Mouse (Mus musculus) hindbrain, embryonic 11.5 days (tissue): ENCODE measurements around the gene Gm10840. TPM values are rescaled to one million over a fixed set of nuclear protein-coding genes. Genes with fewer than 3 reads are reported as not detected.

Experiments
- ATAC-seq: fragments of 200-750 bp; cut with Nextera tagmentation; 2 replicates; pipeline ENCODE4 v1.8.0; 2017; ENCODE audit warnings: mild to moderate bottlenecking, moderate TSS enrichment, moderate library complexity; ENCODE audit not compliant: low FRiP score
- DNase-seq: peaks from one replicate; pipeline ENCODE4 v3.0.0-alpha.2; 2015; ENCODE audit warnings: low spot score
- H3K27ac ChIP-seq: fragments of 300-500 bp; sonication (generic); 2 replicates; pipeline ENCODE4 v1.5.1; 2014; ENCODE audit warnings: mild to moderate bottlenecking, low read depth, low read length
- H3K27me3 ChIP-seq: fragments of 300-500 bp; sonication (generic); 2 replicates; pipeline ENCODE4 v1.6.1; 2014; ENCODE audit warnings: mild to moderate bottlenecking, low read length, moderate library complexity, mixed read lengths; ENCODE audit not compliant: control insufficient read depth, insufficient read depth
- H3K36me3 ChIP-seq: fragments of 300-500 bp; sonication (generic); 2 replicates; pipeline ENCODE4 v1.6.1; 2014; ENCODE audit warnings: mild to moderate bottlenecking, low read length, moderate library complexity, mixed read lengths; ENCODE audit not compliant: control insufficient read depth, insufficient read depth
- H3K4me1 ChIP-seq: fragments of 300-500 bp; sonication (generic); replicated peaks from 2 replicates; pipeline ENCODE4 v1.6.1; 2014; ENCODE audit warnings: low read length, mixed read lengths; ENCODE audit not compliant: control insufficient read depth, insufficient read depth
- H3K4me2 ChIP-seq: fragments of 300-500 bp; sonication (generic); replicated peaks from 2 replicates; pipeline ENCODE4 v1.6.1; 2014; ENCODE audit warnings: mild to moderate bottlenecking, low read depth, low read length
- H3K4me3 ChIP-seq: fragments of 300-500 bp; sonication (generic); 2 replicates; pipeline ENCODE4 v1.5.1; 2014; ENCODE audit warnings: low read depth, low read length
- H3K9ac ChIP-seq: fragments of 300-500 bp; sonication (generic); 2 replicates; pipeline ENCODE4 v1.6.1; 2014; ENCODE audit warnings: low read depth, low read length
- H3K9me3 ChIP-seq: fragments of 300-500 bp; sonication (generic); 2 replicates; pipeline ENCODE4 v1.6.1; 2016; ENCODE audit warnings: low read length; ENCODE audit not compliant: control insufficient read depth
- WGBS: fragments of 180-500 bp; shearing (Covaris S2); extraction: QIAGEN DNeasy Blood & Tissue Kit; methylation state at CpG from one replicate; pipeline ENCODE4 v1.1.7; 2014; 5-methylcytosine and 5-hydroxymethylcytosine counted together
- polyA plus RNA-seq: library from polyadenylated mRNA; unstranded; fragments of >200 nt; fragmentation: Nextera tagmentation; extraction: Ambion mirVana; gene quantifications from 2 replicates; pipeline ENCODE4 v1.2.1, GENCODE M21; 2014

Gm10840 gene
- polyA plus RNA-seq, 1 experiment from 2014 or later, result not detected

- H3K9me3 ChIP-seq, result no peaks in the 10 kb centered on the region
- DNase-seq (no peak), ATAC-seq (no peak)
- no peaks in the 10 kb centered on the region for H3K27me3 ChIP-seq
- no peak overlapping the region for H3K4me2 ChIP-seq
- peaks cover 9% of the 10 kb centered on the region; the same call in 1 of the 2 replicates for H3K36me3 ChIP-seq
- WGBS, result 88% methylated on average over 5 of the region's 5 CpGs
- no peak overlapping the region for H3K9ac ChIP-seq
- H3K27ac ChIP-seq, result no peak overlapping the region
- H3K4me3 ChIP-seq, result no peak overlapping the region
- no peaks in the 10 kb centered on the region for H3K4me1 ChIP-seq
Observed at GRCm38 (mm10) chr11:106167435-106167834, 6.8 kb downstream of the Gm10840 start.

- H3K36me3 ChIP-seq, result peaks cover 10% of the 10 kb centered on the region; the same call in 1 of the 2 replicates
- DNase-seq (no peak), ATAC-seq (no peak)
- 82% methylated on average over 7 of the region's 7 CpGs for WGBS
- no peaks in the 10 kb centered on the region for H3K27me3 ChIP-seq
- no peaks in the 10 kb centered on the region for H3K9me3 ChIP-seq
- H3K4me3 ChIP-seq, result no peak overlapping the region
- no peaks in the 10 kb centered on the region for H3K4me1 ChIP-seq
- no peak overlapping the region for H3K9ac ChIP-seq
- no peak overlapping the region for H3K4me2 ChIP-seq
- H3K27ac ChIP-seq, result no peak overlapping the region
Observed at GRCm38 (mm10) chr11:106170807-106171206, 10.2 kb downstream of the Gm10840 start.

- Histone ChIP-seq H3K4me3 (no peak overlapping the region), H3K4me1 (no peaks in the 10 kb centered on the region), H3K9me3 (no peaks in the 10 kb centered on the region), H3K27ac (no peak overlapping the region), H3K9ac (no peak overlapping the region), H3K4me2 (no peak overlapping the region), H3K27me3 (no peaks in the 10 kb centered on the region), H3K36me3 (peaks cover 3% of the 10 kb centered on the region; the same call in 1 of the 2 replicates)
- no peak for DNase-seq
- WGBS, result 91% methylated on average over 2 of the region's 2 CpGs
- ATAC-seq, result no peak
Observed at GRCm38 (mm10) chr11:106173228-106173627, 12.6 kb downstream of the Gm10840 start.

- H3K36me3 ChIP-seq, result peaks cover 3% of the 10 kb centered on the region; the same call in 1 of the 2 replicates
- H3K27ac ChIP-seq, result no peak overlapping the region
- H3K9me3 ChIP-seq, result no peaks in the 10 kb centered on the region
- H3K4me2 ChIP-seq, result no peak overlapping the region
- H3K9ac ChIP-seq, result no peak overlapping the region
- H3K27me3 ChIP-seq, result no peaks in the 10 kb centered on the region
- ATAC-seq (no peak), DNase-seq (no peak)
- H3K4me3 ChIP-seq, result no peak overlapping the region
- WGBS, result 80% methylated on average over 5 of the region's 5 CpGs
- H3K4me1 ChIP-seq, result no peaks in the 10 kb centered on the region
Observed at GRCm38 (mm10) chr11:106174372-106174771, 13.7 kb downstream of the Gm10840 start.

- no peak overlapping the region for H3K4me2 ChIP-seq
- H3K4me1 ChIP-seq, result no peaks in the 10 kb centered on the region
- H3K4me3 ChIP-seq, result no peak overlapping the region
- H3K27me3 ChIP-seq, result no peaks in the 10 kb centered on the region
- H3K9me3 ChIP-seq, result no peaks in the 10 kb centered on the region
- no peak overlapping the region for H3K9ac ChIP-seq
- 79% methylated on average over 3 of the region's 3 CpGs for WGBS
- no peak for DNase-seq
- H3K36me3 ChIP-seq, result peaks cover 3% of the 10 kb centered on the region; the same call in 1 of the 2 replicates
- no peak overlapping the region for H3K27ac ChIP-seq
- no peak for ATAC-seq
Observed at GRCm38 (mm10) chr11:106175081-106175480, 14.4 kb downstream of the Gm10840 start.

- H3K4me1 ChIP-seq, result no peaks in the 10 kb centered on the region
Observed at GRCm38 (mm10) chr11:106176372-106176771, 15.7 kb downstream of the Gm10840 start.

GRCm38 (mm10) chr11:106178036-106178782 is 17.6 kb downstream of the Gm10840 start:
- Histone ChIP-seq H3K27ac (no peak overlapping the region), H3K9ac (no peak overlapping the region), H3K4me3 (no peak overlapping the region), H3K4me1 (no peaks in the 10 kb centered on the region), H3K9me3 (no peaks in the 10 kb centered on the region), H3K4me2 (no peak overlapping the region), H3K36me3 (no peaks in the 10 kb centered on the region; the same call in 1 of the 2 replicates), H3K27me3 (no peaks in the 10 kb centered on the region)
- ATAC-seq (no peak), DNase-seq (no peak)
- 82% methylated on average over 5 of the region's 5 CpGs for WGBS

More at GRCm38 (mm10) chr11:106176372-106176771, 15.7 kb downstream of the Gm10840 start:
- WGBS, result 95% methylated on average over 5 of the region's 5 CpGs
- no peak overlapping the region for H3K9ac ChIP-seq
- DNase-seq, result no peak
- no peak for ATAC-seq
- H3K27ac ChIP-seq, result no peak overlapping the region
- no peaks in the 10 kb centered on the region for H3K27me3 ChIP-seq
- H3K9me3 ChIP-seq, result no peaks in the 10 kb centered on the region
- H3K4me2 ChIP-seq, result no peak overlapping the region
- H3K4me3 ChIP-seq, result no peak overlapping the region
- peaks cover 3% of the 10 kb centered on the region; the same call in 1 of the 2 replicates for H3K36me3 ChIP-seq

- Histone ChIP-seq H3K36me3 (no peaks in the 10 kb centered on the region), H3K4me2 (no peak overlapping the region), H3K27ac (no peak overlapping the region), H3K27me3 (no peaks in the 10 kb centered on the region), H3K4me3 (no peak overlapping the region), H3K9ac (no peak overlapping the region), H3K4me1 (no peaks in the 10 kb centered on the region), H3K9me3 (no peaks in the 10 kb centered on the region)
- ATAC-seq (no peak), DNase-seq (no peak)
- 72% methylated on average over 7 of the region's 7 CpGs for WGBS
Observed at GRCm38 (mm10) chr11:106179711-106180448, 19.2 kb downstream of the Gm10840 start.
